Mouse (Mus musculus): ENCODE measurements around the gene Nsf. TPM values are rescaled to one million over a fixed set of nuclear protein-coding genes. Genes with fewer than 3 reads are reported as not detected.
"Not testable (repeated sequence)": the region's sequence is repeated elsewhere in the genome, so short reads cannot be mapped to it uniquely, and the experiment has no call there.

The Nsf gene
- total RNA-seq (2021): 100 to 1,000 TPM; 889 to 958 TPM

DNA sequence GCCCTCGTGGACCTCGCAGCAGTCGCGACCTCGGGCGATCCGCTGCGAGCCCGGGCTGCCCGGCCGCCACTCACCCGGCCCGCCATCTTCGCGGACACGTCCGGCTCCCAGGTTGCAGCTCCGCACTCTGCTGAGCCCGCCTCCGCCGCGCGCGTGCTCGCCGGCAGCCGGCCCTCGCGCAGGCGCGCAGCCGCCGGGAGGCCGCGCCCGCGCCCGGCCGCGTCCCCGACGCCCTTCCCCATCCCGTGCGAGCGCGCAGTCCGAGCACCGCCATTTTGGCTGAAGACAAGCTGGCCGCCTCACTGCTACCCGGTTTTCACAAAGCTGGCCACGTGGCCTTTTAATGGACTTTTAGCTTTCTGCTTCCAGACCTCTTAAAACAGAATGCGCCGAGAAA, at the start of gene Nsf:
Gene Nsf, minus strand, starts transcription at position 161 of the 397 bp plus-strand sequence.
- DNase-seq (ENCODE audit: low spot score in 2 of 2): peak; percentile 83
- intact Hi-C loops (cut with DNase I): no loop called here

DNA sequence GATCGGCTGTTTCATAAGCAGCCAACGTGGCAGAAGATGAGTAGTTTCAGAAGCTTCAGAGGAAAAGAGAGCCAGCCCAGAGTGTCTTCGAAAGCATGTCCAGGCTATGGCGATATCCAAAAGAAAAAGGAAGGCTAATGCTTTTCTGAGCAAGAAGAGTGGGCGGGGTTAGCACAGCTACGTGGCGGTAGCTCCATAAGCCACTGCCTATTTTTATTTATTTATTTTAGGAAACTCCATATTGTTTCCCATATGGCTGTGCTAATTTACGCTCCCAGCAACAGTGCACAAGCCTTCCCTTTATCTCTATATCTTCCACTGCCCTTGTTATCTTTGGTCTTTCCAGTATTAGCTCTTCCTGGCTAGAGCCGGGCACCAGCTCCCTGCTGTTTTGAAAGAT, 49.5 kb upstream of the Nsf start:
- intact Hi-C loops (cut with DNase I): loop anchor here (1.0 kb wide), 1 partner anchor 26 kb away; no protein-coding TSS in a partner anchor
- DNase-seq (ENCODE audit: low spot score in 2 of 2): peak; percentile 16 to 88

DNA sequence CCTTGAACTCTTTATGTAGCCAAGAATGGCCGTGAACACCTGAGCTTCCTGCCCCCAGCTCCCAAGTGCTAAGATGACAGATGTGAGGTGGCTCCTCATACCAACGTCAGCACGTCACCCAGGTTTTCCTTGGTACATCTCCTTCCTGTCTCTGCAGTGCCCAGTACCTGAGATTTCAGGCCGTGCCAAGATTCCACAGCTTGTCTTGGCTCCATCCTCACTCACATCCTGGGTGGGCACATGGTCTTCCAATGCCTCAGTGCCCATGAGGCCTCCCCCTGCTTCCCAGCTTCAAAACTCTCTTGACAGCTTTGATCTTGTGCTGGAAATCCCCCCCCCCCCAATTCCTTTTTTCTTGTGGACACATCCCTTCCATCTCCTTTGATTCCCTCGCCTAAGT, 48.3 kb upstream of the Nsf start:
- DNase-seq (ENCODE audit: low spot score in 2 of 2): no peak
- intact Hi-C loops (cut with DNase I): no loop called here

DNA sequence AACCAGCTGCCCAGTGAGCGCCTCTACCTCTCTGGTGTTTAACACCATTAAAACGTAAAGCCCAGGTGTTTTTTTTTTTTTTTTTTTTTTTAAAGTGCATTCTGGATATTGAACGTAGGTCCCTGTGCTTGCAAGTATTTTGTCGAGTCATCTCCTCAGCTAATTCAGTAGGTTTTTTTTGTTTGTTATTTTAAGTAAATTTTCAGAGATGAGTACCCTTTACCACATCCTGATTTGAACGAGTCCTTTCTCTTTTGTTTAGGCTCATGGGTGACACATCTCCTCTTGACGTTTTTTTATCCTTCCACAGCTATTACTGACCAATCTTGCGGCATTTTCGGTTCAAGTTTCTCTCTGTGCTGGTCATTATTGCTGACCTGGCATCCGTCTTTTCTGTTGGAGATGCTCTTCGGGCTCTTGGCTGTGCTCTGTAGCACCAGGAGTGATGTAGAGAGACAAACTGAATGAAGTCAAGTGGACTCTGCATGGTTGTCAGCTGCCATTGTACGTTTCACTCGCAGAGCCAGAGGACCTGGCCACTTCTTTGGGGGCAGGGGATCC, 47.6 kb upstream of the Nsf start:
- intact Hi-C loops (cut with DNase I): no loop called here

DNA sequence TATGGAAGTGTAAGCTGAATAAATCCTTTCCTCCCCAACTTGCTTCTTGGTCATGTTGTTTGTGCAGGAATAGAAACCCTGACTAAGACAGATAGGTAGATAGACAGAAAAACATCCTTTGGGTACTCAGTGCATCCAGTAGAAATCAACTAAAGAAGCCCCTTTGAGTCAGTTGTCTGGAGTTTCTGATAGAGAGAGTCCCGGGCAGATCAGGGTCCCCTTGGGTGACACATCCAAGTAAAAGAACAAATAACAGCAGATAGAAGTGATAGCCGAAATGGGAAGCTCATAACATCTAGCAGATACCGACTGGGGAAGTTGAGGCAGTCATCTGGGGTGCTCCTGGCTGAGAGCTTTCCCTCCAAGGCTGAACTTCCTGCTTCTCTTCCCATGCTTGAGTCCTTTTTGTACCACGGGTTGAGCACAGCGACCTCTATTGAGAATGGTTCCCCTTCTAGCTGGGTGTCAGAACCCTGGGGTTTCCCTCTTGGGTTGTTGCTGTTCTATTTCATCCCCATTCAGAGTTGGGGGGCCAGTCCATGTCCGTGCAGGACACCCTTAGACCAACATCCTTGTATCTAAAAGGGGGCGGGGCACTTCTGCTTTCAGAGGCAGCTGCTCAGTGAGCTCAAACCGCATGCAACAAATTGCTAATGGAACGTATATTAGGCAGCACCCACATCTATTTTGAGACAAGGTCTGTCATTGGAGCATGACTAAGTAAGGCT, 47.0 kb upstream of the Nsf start:
- intact Hi-C loops (cut with DNase I): no loop called here
- DNase-seq (ENCODE audit: low spot score in 2 of 2): no peak

More for the DNA sequence above, 47.6 kb upstream of the Nsf start:
- no peak for DNase-seq (ENCODE audit: low spot score in 2 of 2)

DNA sequence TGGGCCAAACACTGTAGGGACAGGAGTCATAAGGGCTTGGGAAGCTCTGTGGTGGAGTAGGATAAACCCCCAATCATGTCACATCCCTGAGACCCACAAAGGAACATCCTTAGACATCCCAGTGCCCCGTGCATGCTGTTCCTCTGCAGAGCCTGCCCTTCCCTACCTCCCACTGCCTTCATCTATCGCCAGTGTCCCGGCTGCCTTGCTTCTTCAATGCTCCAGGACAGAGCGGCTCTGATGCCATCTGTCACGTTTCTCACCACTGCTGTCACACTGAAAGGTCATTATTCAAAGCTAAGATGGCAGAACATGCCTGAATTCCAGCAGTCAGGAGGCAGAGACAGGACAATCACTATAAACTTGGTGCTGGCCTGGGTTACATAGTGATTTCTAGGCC, 44.9 kb upstream of the Nsf start:
- intact Hi-C loops (cut with DNase I): no loop called here
- no peak for DNase-seq (ENCODE audit: low spot score in 2 of 2)

DNA sequence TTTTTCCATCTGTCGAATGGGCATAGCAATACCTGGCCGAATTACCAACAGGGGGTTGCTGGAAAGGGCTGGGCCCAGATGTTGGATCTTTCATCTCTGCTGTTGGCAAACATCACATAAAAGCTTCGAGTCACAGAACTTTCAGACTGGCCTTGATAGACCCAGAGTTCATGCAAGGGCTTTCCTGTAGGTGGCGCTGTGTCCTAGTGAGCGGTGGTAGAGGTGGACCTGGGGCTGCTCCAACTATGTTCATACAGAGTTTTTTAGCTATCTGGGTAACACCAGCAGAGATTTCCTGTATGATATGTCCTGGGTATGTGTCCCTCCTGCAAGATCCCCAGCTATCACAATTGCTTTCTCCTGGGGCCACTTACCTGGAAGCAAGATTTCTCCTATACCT, 43.5 kb upstream of the Nsf start:
- intact Hi-C loops (cut with DNase I): loop anchor here (1.0 kb wide), 1 partner anchor 174 kb away; no protein-coding TSS in a partner anchor

DNA sequence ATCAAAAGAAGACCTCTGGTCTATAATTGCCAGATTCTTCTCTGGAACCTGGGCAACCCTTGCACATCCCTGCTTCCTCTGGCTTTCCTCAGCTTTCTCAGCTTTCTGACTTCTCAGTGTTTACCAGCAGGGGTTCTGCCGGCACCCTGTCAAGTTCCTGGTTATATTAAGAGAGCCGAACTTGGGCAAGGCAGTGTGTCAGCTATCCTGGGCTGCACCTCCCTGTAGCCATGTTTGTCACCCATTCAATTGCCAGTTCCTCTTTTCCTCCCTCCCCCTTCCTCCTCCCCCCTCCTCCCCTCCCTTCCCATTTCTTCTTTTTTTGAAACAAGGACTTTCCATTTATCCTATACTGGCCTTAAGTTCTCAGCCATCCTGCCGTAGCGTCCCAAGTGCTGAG, 38.8 kb upstream of the Nsf start:
- DNase-seq (ENCODE audit: low spot score in 2 of 2): no peak
- intact Hi-C loops (cut with DNase I): no loop called here

More for the DNA sequence above, 43.5 kb upstream of the Nsf start:
- peak; percentile 78 to 90 for DNase-seq (ENCODE audit: low spot score in 2 of 2)

DNA sequence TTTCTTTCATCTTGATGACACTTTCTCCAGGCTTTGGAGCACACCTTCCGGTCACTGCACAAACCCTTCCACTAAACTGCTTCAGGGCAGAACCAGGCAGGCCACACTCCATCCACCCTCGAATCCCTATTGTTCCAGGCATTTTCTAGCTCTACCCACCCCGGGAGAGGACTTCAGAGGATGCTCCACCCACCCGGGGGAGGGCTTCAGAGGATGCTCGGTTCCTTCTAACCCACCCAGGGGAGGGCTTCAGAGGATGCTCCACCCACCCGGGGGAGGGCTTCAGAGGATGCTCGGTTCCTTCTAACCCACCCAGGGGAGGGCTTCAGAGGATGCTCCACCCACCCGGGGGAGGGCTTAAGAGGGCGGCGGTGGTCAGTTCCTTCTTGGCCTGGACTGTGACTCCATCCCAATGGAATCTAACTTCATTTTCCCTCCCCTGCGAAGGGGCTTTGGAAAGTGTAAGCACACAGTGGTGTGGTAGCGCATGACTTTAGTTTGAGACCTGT, 36.2 kb upstream of the Nsf start:
- DNase-seq (ENCODE audit: low spot score in 2 of 2); intact Hi-C loops (cut with DNase I): not testable (repeated sequence)

DNA sequence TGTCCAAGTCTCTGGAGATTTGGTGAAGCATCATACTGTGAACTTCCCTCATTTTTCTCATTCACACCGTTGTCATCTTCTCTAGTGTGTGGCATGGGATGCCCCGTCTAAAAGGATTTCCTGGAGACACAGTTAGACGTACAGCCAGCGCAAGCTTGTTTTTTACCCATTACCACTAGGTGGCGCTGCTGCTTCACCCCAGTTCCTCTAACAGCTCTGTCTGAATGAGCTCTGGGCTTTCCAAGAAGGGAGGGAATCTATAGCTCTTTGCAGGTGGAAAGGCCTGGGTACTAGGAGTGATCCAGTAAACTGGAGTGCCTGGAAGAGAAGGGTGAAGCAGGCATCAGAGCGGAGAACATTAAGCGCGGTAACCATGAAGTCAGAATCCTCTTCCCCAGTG, 33.6 kb upstream of the Nsf start:
- intact Hi-C loops (cut with DNase I): loop anchor here (1.0 to 10.0 kb wide), 3 partner anchors 183 to 297 kb away; no protein-coding TSS in a partner anchor
- peak; percentile 78 to 87 for DNase-seq (ENCODE audit: low spot score in 2 of 2)

DNA sequence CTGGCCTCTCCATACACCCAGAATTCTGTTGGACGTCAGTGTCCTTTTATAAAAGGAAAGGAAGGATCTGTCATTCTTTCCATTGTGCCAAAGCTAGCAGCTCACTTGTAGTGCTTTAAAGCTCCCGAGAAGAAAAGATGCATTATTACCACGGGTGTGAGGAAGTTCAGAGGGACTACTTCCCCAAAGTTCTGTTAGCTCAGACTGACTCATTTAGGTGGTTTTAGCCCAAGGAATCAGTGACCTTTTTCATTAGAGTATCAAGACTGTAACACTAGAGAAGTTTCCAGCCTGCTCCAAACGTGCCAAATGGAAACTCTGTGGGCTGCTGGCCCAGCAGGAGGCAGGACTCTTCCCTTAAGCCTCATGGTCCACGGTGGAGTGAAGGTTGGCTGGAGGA, 30.2 kb upstream of the Nsf start:
- intact Hi-C loops (cut with DNase I): loop anchor here (10.0 kb wide), 1 partner anchor 301 kb away; no protein-coding TSS in a partner anchor
- no peak for DNase-seq (ENCODE audit: low spot score in 2 of 2)

DNA sequence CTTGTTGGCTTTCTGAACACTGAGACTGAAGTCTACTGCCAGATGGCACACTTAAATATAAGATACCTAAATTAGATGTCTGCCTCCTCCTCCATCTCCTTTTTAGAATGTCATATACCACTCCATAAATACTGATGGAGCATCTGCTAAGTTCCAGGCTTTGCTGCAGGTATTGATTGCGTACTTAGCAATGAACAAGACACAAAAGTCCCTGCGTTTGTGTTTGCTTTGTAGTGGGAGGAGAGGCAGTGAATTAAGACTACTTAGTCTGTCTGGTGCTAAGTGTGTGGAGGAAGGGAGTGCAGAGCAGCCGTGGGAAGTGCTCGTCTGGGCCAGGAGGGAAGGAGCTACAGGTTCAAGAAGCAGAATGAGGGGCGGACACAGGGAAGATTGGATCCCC, 28.0 kb upstream of the Nsf start:
- intact Hi-C loops (cut with DNase I): loop anchor here (10.0 kb wide), 1 partner anchor 303 kb away; no protein-coding TSS in a partner anchor
- peak; percentile 39 to 78 for DNase-seq (ENCODE audit: low spot score in 2 of 2)

DNA sequence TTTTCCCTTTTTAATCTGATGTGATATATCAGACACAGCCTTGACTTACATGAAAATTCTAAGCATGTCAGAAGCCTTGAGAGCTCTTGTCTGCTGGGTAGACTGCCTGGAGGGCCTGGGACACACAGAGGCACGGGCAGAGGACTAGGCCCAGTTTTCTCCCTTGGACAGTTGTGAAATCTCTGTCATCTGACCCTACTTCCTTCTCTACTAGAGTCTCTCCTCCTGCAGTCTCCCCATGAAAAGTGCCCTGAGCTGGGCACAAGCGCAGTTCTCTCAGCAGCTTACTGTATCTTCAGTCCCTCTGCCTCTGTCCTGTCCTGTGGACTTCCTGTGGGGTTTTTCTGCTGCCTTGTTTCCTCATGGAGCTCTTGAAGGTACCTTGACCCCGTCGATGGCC, 25.5 kb upstream of the Nsf start:
- intact Hi-C loops (cut with DNase I): no loop called here
- DNase-seq (ENCODE audit: low spot score in 2 of 2): no peak

DNA sequence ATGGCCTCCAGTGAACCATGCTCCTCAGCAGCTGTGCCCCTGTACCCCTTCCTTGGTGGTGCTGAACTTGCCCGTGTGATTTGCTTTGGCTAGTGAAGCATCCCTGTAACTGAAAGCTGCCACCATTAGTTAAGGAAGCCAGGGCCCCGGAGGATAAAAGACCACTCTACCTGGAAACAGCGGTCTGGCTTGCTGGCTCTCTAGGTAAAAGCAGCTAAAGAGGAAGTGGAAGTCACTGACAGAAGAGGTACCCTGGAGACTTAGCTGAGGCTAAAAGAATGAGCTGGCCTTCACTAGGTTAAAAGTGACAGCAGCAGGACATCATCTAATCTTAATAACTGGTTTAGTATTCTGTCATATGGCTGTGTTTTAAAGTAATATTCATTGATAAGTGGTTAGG, 17.0 kb upstream of the Nsf start:
- intact Hi-C loops (cut with DNase I): no loop called here
- DNase-seq (ENCODE audit: low spot score in 2 of 2): no peak

DNA sequence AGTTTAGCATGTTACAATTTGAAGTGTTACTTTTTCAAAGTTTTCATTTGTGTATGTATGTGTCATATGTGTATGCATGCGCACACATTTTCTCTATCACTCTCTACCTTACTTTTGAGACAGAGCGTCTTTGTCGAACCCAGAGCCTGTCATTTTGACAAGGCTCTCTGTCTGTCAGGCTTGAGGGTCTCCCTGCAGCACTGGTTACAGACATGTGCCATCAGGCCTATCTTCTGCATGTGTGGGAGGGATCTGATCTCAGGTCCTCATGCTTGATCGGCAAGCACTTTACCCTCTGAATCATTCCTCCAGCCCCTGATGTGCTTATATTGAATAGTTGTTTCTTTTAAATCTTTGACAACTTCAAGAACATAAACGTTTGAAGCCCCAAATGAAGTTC, 15.4 kb upstream of the Nsf start:
- intact Hi-C loops (cut with DNase I): no loop called here
- DNase-seq (ENCODE audit: low spot score in 2 of 2): no peak

DNA sequence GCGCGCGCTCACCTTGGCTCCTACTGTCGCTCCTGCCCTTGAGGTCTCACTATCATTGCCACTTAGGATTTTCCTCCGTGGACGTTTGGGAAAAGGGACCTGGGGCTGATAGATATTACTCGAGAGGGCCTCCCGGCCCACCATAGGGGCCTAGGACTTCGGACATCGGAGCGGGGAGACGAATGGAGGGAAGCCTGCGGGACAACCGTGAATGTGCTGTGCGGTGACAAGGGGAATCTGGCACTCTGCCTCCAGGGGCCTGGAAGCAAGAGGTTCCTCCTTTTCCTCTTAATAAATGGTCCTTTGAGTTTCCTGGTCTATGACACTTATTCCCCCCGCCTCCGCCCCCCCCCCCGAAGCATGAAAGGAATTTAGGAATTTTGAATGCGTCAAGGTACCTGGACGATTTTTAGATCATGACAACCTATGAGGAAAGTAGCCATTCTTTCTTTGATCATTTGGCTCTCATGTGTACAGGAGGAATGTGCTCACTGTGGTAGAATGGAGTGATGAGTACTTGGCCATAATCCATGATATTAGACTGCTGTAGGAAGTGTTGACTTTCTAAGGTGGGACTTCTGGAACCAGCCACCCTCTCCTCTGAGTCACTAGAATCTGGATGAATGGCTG, 13.4 kb upstream of the Nsf start:
- DNase-seq (ENCODE audit: low spot score in 2 of 2): no peak
- intact Hi-C loops (cut with DNase I): no loop called here

DNA sequence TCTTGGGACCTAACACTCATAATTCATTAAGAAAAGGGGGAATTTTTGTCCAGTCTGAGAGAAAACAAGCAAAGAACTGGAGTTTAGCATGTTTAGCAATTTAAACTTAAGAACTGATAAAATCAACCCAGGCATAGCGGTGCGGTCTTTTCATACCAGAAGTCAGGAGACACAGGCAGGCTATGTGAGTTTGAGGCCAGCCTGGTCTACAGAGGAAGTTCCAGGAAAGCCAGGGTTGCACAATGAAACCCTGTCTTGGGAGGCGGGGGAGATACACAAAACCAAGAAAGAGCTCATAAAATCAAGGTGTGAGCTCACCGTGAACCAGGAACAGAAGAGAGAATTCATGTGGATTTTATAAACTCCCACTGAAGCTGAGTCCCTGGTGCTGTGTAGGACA, 3.0 kb upstream of the Nsf start:
- intact Hi-C loops (cut with DNase I): no loop called here
- no peak for DNase-seq (ENCODE audit: low spot score in 2 of 2)

DNA sequence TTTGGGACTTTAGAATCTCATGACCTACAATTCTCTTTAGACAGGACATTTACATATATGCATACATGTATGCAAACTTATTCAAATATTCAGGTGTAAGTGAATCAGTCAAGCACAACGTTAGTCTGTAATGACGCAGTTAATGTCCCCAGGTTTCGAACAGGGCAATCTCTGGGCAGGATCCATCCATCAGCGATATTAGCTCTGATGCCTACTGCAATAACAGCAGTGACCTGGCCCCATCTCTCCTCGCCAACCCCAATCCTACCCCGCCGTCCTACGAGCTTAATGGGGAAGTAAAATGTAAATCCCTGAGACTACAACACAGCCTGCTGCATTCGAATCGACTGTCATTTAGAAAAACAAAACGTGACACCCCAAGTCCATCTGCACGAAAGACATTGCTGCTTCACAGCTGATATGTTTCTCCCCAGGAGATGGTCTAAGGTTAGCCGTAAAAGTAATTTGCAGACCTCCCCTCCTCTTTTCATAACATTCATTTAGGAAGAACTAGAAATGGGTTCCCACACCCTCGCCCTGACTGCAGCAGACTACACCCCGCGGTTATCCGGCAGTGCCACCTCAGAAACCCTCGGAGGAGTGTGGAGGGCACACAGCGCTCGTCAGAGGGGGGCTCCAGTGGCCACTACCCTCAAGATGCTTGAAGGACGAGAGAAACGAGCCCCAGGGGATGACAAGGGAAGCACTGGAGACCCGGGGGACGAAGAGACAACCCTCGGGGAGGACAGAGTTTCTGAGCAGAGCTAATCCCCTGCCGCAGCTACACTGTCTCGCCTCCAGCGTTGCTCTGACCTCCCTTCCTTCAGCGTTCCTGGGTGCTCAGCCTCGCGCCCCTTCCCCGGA, 592 bp downstream of the Nsf start:
- intact Hi-C loops (cut with DNase I): no loop called here

DNA sequence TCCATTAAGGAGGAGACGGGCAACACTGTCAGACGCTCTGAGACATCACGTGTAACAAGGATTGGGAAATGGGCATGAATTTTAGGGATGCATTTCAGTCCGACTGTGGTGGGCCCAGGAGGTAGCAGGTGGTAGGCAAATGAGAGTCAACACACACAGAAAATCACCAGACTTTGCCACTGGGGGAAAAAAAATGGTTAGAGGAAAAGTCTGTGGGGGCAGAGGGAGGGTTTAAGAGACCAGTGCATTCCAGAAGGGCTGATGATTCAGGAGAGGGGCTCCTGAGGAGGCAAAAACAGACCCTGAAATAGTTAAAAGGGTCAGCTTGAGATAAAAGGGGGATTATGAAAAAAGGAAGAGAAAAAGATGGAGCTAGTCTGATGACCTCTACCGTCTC, 1.2 kb downstream of the Nsf start:
- no peak for DNase-seq (ENCODE audit: low spot score in 2 of 2)

More for the DNA sequence above, 592 bp downstream of the Nsf start:
- DNase-seq (ENCODE audit: low spot score in 2 of 2): peak; percentile 42 to 45

DNA sequence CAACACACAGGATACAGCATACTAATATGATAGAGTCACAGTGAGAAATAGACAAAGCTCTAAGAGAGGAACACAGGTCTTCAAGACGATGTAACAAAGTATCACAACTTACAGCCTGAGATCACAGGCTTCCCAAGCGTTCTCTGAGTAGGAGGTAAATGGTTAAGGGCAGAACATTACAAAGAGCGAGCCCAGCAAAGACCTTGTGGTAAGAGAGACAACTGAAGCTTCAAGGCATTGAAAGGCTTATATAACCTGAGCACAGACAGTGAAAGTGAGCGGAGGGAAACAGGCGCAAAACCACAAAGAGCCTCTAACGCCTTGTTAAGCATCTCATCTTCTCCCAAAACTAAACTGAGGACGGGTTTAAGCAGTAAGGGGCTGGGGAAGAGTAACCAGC, 2.8 kb downstream of the Nsf start:
- peak in 1 of 2 experiments; percentile 50 for DNase-seq (ENCODE audit: low spot score in 2 of 2)
- intact Hi-C loops (cut with DNase I): no loop called here

More for the DNA sequence above, 1.2 kb downstream of the Nsf start:
- intact Hi-C loops (cut with DNase I): no loop called here

All from left cerebral cortex, postnatal 25 days (tissue).